Mouse (Mus musculus) lung, embryonic 15.5 days (tissue): ENCODE measurements around the gene Dctn1. TPM values are rescaled to one million over a fixed set of nuclear protein-coding genes. Genes with fewer than 3 reads are reported as not detected.

Source experiments
- ATAC-seq: fragments of 200-750 bp; cut with Nextera tagmentation; 2 replicates; pipeline ENCODE4 v1.8.0; 2017; ENCODE audit warnings: moderate number of reproducible peaks, borderline replicate concordance; ENCODE audit not compliant: low FRiP score, low TSS enrichment; ENCODE audit errors: extremely low read depth
- H3K27ac ChIP-seq: fragments of 300-500 bp; sonication (generic); 2 replicates; pipeline ENCODE4 v1.5.1; 2015; ENCODE audit warnings: moderate library complexity, mild to moderate bottlenecking, inconsistent platforms
- H3K27me3 ChIP-seq: fragments of 300-500 bp; sonication (generic); 2 replicates; pipeline ENCODE4 v1.6.1; 2015; ENCODE audit warnings: inconsistent platforms
- H3K36me3 ChIP-seq: fragments of 300-500 bp; sonication (generic); 2 replicates; pipeline ENCODE4 v1.6.1; 2015; ENCODE audit warnings: inconsistent platforms
- H3K4me1 ChIP-seq: fragments of 300-500 bp; sonication (generic); 2 replicates; pipeline ENCODE4 v1.6.1; 2015; ENCODE audit warnings: inconsistent platforms
- H3K4me2 ChIP-seq: fragments of 300-500 bp; sonication (generic); 2 replicates; pipeline ENCODE4 v1.6.1; 2015; ENCODE audit warnings: inconsistent platforms, mild to moderate bottlenecking, moderate library complexity
- H3K4me3 ChIP-seq: fragments of 300-500 bp; sonication (generic); 2 replicates; pipeline ENCODE4 v1.5.1; 2015; ENCODE audit warnings: mild to moderate bottlenecking, inconsistent platforms
- H3K9ac ChIP-seq: fragments of 300-500 bp; sonication (generic); 2 replicates; pipeline ENCODE4 v1.6.1; 2015; ENCODE audit warnings: inconsistent platforms
- H3K9me3 ChIP-seq: fragments of 300-500 bp; sonication (generic); 2 replicates; pipeline ENCODE4 v1.6.1; 2016; ENCODE audit warnings: inconsistent platforms
- WGBS: fragments of 180-500 bp; shearing (Covaris S2); methylation state at CpG from one replicate; pipeline ENCODE4 v1.1.7; 2015; 5-methylcytosine and 5-hydroxymethylcytosine counted together
- polyA plus RNA-seq: library from polyadenylated mRNA; unstranded; fragments of >200 nt; fragmentation: Nextera tagmentation; extraction: Ambion mirVana; gene quantifications from 2 replicates; pipeline ENCODE4 v1.2.1, GENCODE M21; 2015

The Dctn1 gene
- polyA plus RNA-seq, 1 experiment from 2014 or later: 104 TPM

DNA sequence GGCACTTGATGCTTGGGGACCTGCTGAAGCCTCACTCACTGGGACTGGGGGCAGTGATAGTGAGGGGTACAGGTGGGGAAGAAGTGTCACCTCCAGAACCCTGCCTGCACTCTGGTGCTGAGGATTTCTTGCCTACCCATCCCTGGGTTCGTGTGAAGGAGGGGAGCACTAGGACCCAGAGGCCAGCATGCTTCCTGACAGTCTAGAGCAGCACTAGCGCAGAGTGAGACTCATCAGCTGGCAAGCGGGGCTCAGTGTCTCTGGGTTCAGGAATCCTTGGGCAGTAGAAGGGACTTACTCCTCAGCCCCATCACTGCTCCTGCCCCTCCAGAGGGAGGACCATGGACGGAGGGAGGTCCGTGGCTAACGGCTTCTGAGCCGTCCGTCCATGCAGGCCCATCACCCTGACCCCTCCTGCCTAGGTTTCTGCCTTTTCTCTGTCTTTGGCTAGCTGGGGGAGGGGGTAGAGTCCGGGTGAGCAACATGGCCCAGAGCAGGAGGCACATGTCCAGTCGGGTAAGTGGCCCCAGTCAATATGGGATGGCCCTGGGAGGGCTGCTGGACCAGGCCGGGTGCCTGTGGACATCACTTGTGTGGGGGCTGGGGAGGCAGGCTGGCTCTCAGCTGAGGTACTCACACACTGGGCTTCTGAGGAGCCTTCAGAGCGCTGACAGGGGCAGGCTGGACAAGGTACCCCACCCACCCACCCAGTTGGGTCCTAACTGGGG is 13.8 kb downstream of the Dctn1 start:
- Histone ChIP-seq H3K4me2 (peak overlapping the region; percentile 42), H3K4me1 (peaks cover 11% of the 10 kb centered on the region; the same call in 1 of the 2 replicates), H3K9me3 (no peaks in the 10 kb centered on the region), H3K27ac (no peak overlapping the region), H3K9ac (0 out of 2 replicates have a peak overlapping the region, but pooled peaks have one; percentile 23), H3K4me3 (peak overlapping the region; percentile 22), H3K36me3 (peaks cover 22% of the 10 kb centered on the region), H3K27me3 (no peaks in the 10 kb centered on the region)
- ATAC-seq: peak; percentile 74
- WGBS: 23% methylated on average over 12 of the region's 12 CpGs

DNA sequence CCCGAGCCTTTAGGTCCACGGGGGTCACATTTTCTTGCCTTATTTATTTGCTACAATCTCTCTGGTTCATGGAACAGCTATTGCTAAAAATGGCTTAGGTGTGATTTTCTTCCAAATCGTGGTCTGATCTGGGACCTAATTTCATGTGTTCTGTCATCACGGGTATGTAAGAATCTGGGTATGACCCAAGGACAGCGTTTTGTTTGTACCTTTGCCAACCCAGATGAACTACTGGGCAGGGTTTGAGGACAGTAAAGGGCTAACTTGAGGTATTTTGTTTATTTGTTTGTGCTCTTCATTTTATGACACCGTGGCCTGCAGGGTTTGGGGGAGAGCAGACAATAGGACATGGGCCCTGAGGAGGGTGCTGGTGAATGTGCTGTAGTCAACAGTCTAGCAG is 14.9 kb downstream of the Dctn1 start:
- ATAC-seq: no peak
- Histone ChIP-seq H3K4me2 (no peak overlapping the region), H3K4me1 (peaks cover 15% of the 10 kb centered on the region), H3K36me3 (peaks cover 22% of the 10 kb centered on the region), H3K27me3 (no peaks in the 10 kb centered on the region), H3K4me3 (no peak overlapping the region), H3K9ac (no peak overlapping the region), H3K27ac (no peak overlapping the region), H3K9me3 (no peaks in the 10 kb centered on the region)
- 69% methylated on average over 6 of the region's 6 CpGs for WGBS

DNA sequence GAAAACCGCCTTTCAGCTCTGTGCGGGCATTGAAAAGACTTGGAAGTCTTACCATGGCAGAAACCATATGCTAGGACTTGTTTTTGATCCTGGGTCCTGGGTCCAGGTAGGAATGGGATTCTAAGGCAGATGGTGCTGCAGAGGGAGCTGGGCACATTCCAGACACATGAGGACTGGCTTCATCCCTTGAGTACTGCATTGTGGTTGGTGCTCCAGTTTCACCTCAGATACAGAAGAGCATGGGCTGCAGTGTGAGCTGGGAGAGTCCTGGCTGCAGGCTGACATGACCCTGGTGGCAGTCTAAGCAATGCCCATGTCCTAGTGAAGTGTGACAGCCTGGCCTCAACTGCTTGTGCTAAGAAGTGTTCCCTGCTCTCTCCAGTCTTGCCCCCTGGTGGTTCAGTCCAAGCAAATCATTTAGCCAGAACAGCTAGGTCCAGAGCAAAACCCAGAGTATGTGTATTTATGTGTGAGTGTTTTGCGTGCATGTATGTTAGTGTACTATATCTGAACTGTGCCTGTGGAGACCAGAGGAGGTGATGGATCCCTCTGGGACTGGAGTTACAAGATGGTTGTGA is 19.2 kb downstream of the Dctn1 start:
- ATAC-seq: no peak
- Histone ChIP-seq H3K4me1 (peaks cover 12% of the 10 kb centered on the region), H3K9me3 (no peaks in the 10 kb centered on the region), H3K4me3 (no peak overlapping the region), H3K9ac (no peak overlapping the region), H3K27me3 (no peaks in the 10 kb centered on the region), H3K4me2 (no peak overlapping the region), H3K36me3 (peaks cover 27% of the 10 kb centered on the region), H3K27ac (no peak overlapping the region)
- WGBS: 90% methylated on average over 3 of the region's 3 CpGs

DNA sequence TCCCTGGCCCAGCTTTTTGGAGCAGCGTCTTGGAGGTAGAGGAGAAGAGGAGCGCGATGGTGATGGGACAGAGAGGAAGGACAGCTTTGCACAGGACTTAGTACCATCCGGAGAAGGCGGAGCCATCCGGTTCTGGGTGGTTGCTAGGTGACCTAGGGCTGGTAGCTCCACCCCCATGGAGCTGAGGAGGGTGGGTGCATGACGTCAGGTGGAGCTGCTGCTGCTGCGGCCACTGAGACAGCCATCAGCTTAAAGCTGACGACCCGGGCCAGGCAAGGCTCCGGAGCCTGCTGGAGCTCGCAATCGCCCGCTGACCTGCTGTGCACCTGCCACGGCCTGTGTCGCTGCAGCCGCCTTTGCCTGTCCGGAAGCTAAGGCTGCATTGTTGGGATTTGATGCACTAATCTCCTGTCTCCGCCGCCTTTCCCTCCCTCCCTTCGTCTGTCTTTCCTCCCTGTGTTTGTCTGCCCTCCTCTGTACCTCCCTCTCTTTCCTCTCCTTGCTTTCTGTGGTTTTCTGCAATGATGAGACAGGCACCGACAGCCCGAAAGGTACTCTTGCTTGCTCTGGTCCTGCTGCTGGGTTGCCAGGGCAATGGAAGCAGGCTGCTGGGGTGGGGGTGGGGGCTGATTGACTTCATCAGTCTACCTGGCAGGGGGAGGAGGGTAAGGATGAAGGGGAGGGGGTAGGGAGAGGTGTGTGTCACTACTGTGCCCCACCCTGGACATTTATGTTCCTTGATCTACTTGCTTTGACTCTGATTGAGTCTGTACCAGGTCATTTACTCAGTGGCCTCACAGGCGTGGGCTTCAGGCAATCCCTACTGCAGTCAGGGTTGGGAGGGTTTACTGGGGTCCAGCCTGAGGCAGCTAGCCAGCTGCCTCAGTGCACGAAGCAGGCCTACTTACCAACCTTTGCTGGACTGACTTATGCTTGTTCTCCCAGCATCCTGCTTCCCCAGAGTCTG is 20.5 kb downstream of the Dctn1 start:
- Histone ChIP-seq H3K9me3 (no peaks in the 10 kb centered on the region), H3K9ac (no peak overlapping the region), H3K4me3 (no peak overlapping the region), H3K4me1 (peaks cover 12% of the 10 kb centered on the region), H3K4me2 (peak overlapping the region; percentile 31; the same call in 1 of the 2 replicates), H3K27ac (no peak overlapping the region), H3K36me3 (peaks cover 39% of the 10 kb centered on the region), H3K27me3 (no peaks in the 10 kb centered on the region)
- peak; percentile 76; the same call in 1 of the 2 replicates for ATAC-seq
- 20% methylated on average over 25 of the region's 25 CpGs for WGBS

DNA sequence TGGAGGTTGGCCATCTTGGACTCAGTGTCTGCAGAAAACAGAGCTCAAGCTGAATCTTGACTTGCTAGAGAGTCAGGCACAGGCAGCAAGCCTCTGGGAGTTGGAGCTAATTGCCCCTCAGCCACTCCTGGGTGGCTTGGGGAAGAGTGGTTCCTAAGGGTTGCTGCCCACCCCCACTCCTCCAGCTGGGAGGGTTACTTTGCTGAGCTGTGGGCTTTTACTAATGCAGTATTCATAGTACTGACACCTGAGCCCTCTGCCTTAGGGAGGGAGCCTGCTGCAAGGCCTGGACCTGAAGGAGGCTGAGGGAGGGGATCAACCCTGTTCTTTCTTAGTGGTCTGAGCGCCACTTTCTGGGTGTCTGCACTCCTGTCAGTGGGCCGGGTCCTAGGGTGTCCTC is 21.2 kb downstream of the Dctn1 start:
- Histone ChIP-seq H3K9me3 (no peaks in the 10 kb centered on the region), H3K27ac (no peak overlapping the region), H3K4me1 (peaks cover 12% of the 10 kb centered on the region), H3K27me3 (no peaks in the 10 kb centered on the region), H3K36me3 (peaks cover 47% of the 10 kb centered on the region), H3K9ac (no peak overlapping the region), H3K4me3 (no peak overlapping the region), H3K4me2 (no peak overlapping the region)
- 91% methylated on average over 2 of the region's 2 CpGs for WGBS
- no peak for ATAC-seq

DNA sequence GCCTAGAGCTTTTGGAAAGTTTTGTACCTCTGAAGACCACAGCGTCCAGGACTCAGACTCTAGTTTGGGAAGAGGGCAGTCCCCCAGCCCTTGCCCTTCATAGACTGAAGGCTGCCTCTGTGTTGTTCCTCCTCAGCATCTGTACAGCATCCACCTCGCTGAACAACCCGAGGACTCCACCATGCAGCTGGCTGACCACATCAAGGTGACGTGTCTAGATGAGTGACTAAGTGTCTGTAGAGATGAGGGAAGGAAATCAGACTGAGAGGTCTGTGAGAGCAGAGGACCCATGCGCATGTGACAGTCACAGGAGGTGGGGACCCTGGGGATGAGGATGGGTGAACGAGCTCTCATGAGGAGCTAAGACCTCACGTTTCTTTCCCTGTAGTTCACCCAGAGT is 27.9 kb downstream of the Dctn1 start:
- WGBS: 82% methylated on average over 7 of the region's 7 CpGs
- Histone ChIP-seq H3K9ac (no peak overlapping the region), H3K27ac (no peak overlapping the region), H3K4me2 (no peak overlapping the region), H3K4me3 (no peak overlapping the region), H3K9me3 (no peaks in the 10 kb centered on the region), H3K27me3 (no peaks in the 10 kb centered on the region), H3K4me1 (no peaks in the 10 kb centered on the region), H3K36me3 (peaks cover 83% of the 10 kb centered on the region)
- ATAC-seq: no peak

DNA sequence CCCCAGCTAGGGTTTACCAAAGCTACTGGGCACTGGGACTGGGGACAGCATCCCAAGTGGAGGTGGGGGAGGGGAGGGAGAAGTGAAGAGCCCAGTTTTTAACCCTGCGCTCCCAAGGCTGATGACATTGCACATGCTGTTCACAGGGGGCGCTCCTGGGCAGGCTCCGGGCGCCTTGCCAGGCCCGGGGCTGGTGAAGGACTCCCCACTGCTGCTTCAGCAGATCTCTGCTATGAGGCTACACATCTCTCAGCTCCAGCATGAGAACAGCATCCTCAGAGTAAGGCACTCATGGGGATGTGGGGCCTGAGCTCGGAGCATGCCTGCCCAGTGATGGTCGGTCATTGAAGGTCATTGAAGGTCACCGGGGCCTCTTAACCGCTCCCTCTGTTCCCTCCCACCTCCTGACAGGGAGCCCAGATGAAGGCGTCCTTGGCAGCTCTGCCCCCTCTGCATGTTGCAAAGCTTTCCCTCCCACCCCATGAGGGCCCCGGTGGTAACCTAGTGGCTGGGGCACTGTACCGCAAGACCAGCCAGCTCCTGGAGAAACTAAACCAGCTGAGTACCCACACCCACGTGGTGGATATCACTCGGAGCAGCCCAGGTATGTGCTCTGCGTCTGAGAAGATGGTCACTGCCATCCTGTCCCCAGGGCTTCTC is 31.8 kb downstream of the Dctn1 start:
- Histone ChIP-seq H3K27ac (no peak overlapping the region), H3K4me3 (no peak overlapping the region), H3K4me1 (no peaks in the 10 kb centered on the region), H3K9me3 (no peaks in the 10 kb centered on the region), H3K9ac (no peak overlapping the region), H3K4me2 (no peak overlapping the region), H3K27me3 (no peaks in the 10 kb centered on the region), H3K36me3 (peaks cover 71% of the 10 kb centered on the region)
- ATAC-seq: no peak; the same call in 1 of the 2 replicates
- 47% methylated on average over 15 of the region's 15 CpGs for WGBS

DNA sequence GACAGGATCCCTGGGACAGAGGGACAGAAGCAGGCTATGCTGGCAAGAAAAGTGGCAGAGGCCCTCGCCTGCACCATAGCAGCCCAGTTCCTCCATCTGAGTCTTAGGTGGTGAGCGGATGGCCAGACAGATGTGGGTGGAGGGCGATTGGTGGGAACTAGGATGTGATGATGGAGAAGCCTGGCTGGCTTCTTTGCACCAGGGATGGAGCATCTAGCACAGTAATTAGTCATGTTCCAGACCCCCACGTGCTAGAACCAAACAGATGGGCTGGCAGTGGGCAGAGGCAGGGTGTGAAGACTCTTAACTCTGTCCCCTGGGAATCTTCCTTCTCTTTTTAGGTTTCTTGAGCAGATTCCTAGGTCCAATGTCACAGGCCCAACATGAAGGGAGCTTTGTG is 37.6 kb downstream of the Dctn1 start:
- H3K27ac ChIP-seq: no peak overlapping the region
- H3K27me3 ChIP-seq: no peaks in the 10 kb centered on the region
- no peak overlapping the region for H3K4me3 ChIP-seq
- no peak overlapping the region for H3K9ac ChIP-seq
- peaks cover 21% of the 10 kb centered on the region for H3K36me3 ChIP-seq
- H3K4me2 ChIP-seq: no peak overlapping the region
- 86% methylated on average over 4 of the region's 4 CpGs for WGBS
- H3K9me3 ChIP-seq: no peaks in the 10 kb centered on the region
- ATAC-seq: no peak
- no peaks in the 10 kb centered on the region for H3K4me1 ChIP-seq

DNA sequence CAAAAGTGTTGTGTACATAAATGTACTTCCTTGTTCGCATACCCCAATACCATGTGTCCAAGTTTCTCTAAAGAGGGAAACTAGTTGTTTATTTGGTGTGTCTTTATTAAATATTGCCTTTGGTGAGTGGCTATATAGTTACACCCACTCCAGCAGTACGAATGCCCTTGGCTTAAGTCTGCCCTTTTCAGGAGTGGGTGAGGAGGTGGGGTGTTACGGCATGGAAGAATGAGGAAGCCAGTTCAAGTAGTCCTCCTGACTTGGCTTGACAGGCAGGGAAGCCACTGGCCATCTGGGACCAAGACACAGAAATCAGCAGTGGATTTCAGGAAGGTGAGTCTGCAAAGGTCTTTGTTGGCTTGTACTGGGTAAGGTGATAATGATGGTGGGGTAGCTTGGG is 40.1 kb downstream of the Dctn1 start:
- Histone ChIP-seq H3K27ac (no peak overlapping the region), H3K27me3 (no peaks in the 10 kb centered on the region), H3K9me3 (no peaks in the 10 kb centered on the region), H3K9ac (no peak overlapping the region), H3K4me2 (no peak overlapping the region), H3K4me3 (no peak overlapping the region), H3K36me3 (peaks cover 2% of the 10 kb centered on the region; the same call in 1 of the 2 replicates), H3K4me1 (peaks cover 4% of the 10 kb centered on the region; the same call in 1 of the 2 replicates)
- 72% methylated on average over 3 of the region's 3 CpGs for WGBS
- no peak for ATAC-seq

DNA sequence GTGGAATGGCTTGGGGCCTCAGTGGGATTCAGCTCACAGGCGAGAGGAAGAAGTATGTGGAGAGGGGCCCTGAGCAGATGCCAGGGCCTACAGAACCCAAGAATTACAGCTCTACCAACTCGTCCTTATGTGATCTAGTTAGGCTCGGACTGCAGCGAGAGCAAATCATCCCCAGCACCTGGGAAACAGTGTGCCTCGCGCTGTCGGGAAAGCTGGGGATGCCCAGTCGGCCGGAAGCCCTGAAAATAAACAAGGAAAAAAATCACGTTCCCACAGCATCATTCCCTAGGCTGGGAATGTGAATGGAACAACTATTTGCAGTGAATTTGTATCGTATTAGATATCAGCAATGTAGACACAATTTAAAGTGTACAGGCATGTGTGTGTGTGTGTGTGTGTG is 40.6 kb downstream of the Dctn1 start:
- no peak overlapping the region for H3K27ac ChIP-seq
- peaks cover 4% of the 10 kb centered on the region; the same call in 1 of the 2 replicates for H3K4me1 ChIP-seq
- no peaks in the 10 kb centered on the region for H3K36me3 ChIP-seq
- H3K27me3 ChIP-seq: no peaks in the 10 kb centered on the region
- H3K9ac ChIP-seq: no peak overlapping the region
- H3K4me3 ChIP-seq: no peak overlapping the region
- no peak for ATAC-seq
- no peaks in the 10 kb centered on the region for H3K9me3 ChIP-seq
- no peak overlapping the region for H3K4me2 ChIP-seq
- WGBS: 48% methylated on average over 11 of the region's 11 CpGs

DNA sequence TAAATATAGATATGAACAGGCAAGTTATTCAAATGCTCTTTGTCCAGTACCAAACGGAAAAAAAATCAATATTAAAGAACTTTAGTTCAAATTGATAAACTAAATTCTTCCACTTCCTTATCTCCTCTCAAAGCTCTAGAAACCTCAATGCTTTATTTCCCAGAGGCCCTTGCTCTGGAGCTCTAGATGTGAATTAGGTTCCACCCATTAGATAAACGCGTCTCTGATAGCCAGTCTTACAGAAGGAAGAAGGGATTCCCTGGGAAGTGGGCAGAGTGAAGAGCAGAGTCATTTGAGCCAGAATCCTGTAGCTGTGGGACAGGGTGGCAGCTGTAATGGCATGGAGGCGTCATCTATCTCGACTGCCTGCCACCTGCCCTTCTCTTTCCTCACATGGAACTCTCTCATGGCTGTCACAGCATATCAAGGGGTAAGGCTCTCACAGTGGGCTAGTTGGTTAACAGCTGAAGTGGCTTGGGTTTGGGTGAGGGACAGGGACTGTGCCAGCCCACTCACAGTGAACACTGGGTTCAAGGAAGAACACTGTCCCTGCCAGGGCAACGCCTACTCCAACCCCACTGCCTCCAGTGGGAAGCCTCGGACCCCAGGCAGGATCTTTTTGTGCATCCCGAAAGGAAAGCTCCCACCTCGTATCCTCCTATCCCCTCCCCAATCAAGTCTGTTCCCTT is 41.8 kb downstream of the Dctn1 start:
- H3K27me3 ChIP-seq: no peaks in the 10 kb centered on the region
- H3K9ac ChIP-seq: no peak overlapping the region
- H3K27ac ChIP-seq: no peak overlapping the region
- no peaks in the 10 kb centered on the region for H3K9me3 ChIP-seq
- H3K4me3 ChIP-seq: no peak overlapping the region
- H3K36me3 ChIP-seq: no peaks in the 10 kb centered on the region
- no peak for ATAC-seq
- peaks cover 4% of the 10 kb centered on the region; the same call in 1 of the 2 replicates for H3K4me1 ChIP-seq
- 61% methylated on average over 9 of the region's 9 CpGs for WGBS
- no peak overlapping the region for H3K4me2 ChIP-seq
